Mouse (Mus musculus) limb, embryonic 14.5 days (tissue): ENCODE results near the gene Coro7. TPM values are rescaled to one million over a fixed set of nuclear protein-coding genes. Genes with fewer than 3 reads are reported as not detected.
"Not testable (repeated sequence)": the region's sequence is repeated elsewhere in the genome, so short reads cannot be mapped to it uniquely, and the experiment has no call there.

ENCODE experiments used
- ATAC-seq: fragments of 200-750 bp; cut with Nextera tagmentation; 2 replicates; pipeline ENCODE4 v1.8.0; 2017; ENCODE audit warnings: low read depth, moderate number of reproducible peaks, moderate TSS enrichment; ENCODE audit not compliant: low FRiP score
- DNase-seq: peaks from one replicate; pipeline ENCODE4 v3.0.0-alpha.2; 2015; ENCODE audit warnings: low spot score
- H3K27ac ChIP-seq: fragments of 300-500 bp; sonication (generic); replicated peaks from 2 replicates; pipeline ENCODE4 v1.5.1; 2014; ENCODE audit warnings: low read depth, mild to moderate bottlenecking, low read length, moderate library complexity, mixed read lengths
- H3K27me3 ChIP-seq: fragments of 300-500 bp; sonication (generic); 2 replicates; pipeline ENCODE4 v1.6.1; 2014; ENCODE audit warnings: low read length, mixed read lengths; ENCODE audit not compliant: control insufficient read depth, insufficient read depth
- H3K36me3 ChIP-seq: fragments of 300-500 bp; sonication (generic); 2 replicates; pipeline ENCODE4 v1.6.1; 2014; ENCODE audit warnings: mild to moderate bottlenecking, low read length, moderate library complexity, mixed read lengths; ENCODE audit not compliant: control insufficient read depth, insufficient read depth
- H3K4me1 ChIP-seq: fragments of 300-500 bp; sonication (generic); 2 replicates; pipeline ENCODE4 v1.6.1; 2014; ENCODE audit warnings: antibody characterized with exemption, low read length, mixed read lengths; ENCODE audit not compliant: control insufficient read depth, insufficient read depth
- H3K4me2 ChIP-seq: fragments of 300-500 bp; sonication (generic); replicated peaks from 2 replicates; pipeline ENCODE4 v1.6.1; 2014; ENCODE audit warnings: low read depth, mild to moderate bottlenecking, low read length, moderate library complexity; ENCODE audit not compliant: severe bottlenecking
- H3K4me3 ChIP-seq: fragments of 300-500 bp; sonication (generic); replicated peaks from 2 replicates; pipeline ENCODE4 v1.5.1; 2014; ENCODE audit warnings: low read length
- H3K9ac ChIP-seq: fragments of 300-500 bp; sonication (generic); 2 replicates; pipeline ENCODE4 v1.6.1; 2014; ENCODE audit warnings: mild to moderate bottlenecking, low read depth, low read length, moderate library complexity; ENCODE audit not compliant: severe bottlenecking
- H3K9me3 ChIP-seq: fragments of 300-500 bp; sonication (generic); 2 replicates; pipeline ENCODE4 v1.6.1; 2016; ENCODE audit warnings: low read length; ENCODE audit not compliant: control insufficient read depth
- POLR2A ChIP-seq: fragments of 200-500 bp; IDR thresholded peaks from 2 replicates; pipeline ENCODE4 v1.8.0; 2012; ENCODE audit warnings: inconsistent platforms, mild to moderate bottlenecking, moderate library complexity, borderline replicate concordance; ENCODE audit not compliant: insufficient read depth, insufficient read length; ENCODE audit errors: extremely low read depth
- WGBS: fragments of 180-500 bp; shearing (Covaris S2); extraction: QIAGEN DNeasy Blood & Tissue Kit; methylation state at CpG from one replicate; pipeline ENCODE4 v1.1.7; 2014; 5-methylcytosine and 5-hydroxymethylcytosine counted together
- polyA plus RNA-seq, 2 experiments: library from polyadenylated mRNA; depleted of rRNA in 1 of 2; stranded (reverse) in 1 of 2; unstranded in 1 of 2; fragments of >200 nt; fragmentation: Nextera tagmentation in 1 of 2; extraction: Ambion mirVana in 1 of 2; gene quantifications; 2 replicates each; pipeline versions ENCODE4 v1.2.1 to v1.2.3; 2012 to 2014

Coro7 gene
- polyA plus RNA-seq, 2 experiments, result 15.0 to 40.8 TPM

DNA sequence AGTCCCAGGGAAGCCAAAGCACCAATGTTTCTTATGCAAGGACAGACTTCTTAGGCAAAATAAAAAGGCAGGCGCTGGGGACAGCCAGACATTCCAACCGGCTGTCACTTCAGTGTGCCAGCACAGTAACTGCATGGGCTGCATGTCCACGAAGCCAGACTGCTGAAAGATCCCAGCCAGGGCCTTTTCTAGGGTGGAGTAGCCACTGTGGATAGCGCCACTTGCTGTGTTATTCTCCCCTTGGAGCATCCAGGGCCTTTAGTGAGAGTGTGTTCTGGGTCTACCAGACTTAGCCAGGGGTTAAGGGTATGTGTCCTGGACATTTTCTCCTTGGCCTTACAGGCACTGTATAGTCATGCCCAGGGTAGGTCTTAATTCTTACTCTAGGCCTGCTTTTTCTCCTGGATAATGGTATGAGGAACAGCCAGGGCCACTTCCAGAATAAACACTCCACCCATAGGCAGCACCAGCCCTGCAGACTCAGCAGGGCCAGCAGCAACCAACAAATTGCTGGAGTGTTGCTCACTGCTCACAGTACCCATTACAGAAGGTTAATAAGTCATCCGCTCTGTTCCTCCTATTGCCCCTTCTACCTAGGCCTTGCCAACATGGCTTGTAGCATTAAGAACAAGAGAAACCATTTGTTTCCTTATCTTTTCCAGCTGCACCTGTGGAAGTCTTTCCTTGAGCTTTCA is 91.9 kb downstream of the Coro7 start:
- Histone ChIP-seq H3K27me3 (no peaks in the 10 kb centered on the region), H3K9me3 (no peaks in the 10 kb centered on the region), H3K27ac (peak overlapping the region; percentile 90), H3K9ac (no peak overlapping the region; the same call in 1 of the 2 replicates), H3K4me2 (no peak overlapping the region), H3K36me3 (peaks cover 18% of the 10 kb centered on the region), H3K4me1 (peaks cover 23% of the 10 kb centered on the region), H3K4me3 (no peak overlapping the region)
- no peak for ATAC-seq
- TF ChIP-seq POLR2A, result no peak
- no peak for DNase-seq
- WGBS, result 59% methylated on average over 5 of the region's 5 CpGs

DNA sequence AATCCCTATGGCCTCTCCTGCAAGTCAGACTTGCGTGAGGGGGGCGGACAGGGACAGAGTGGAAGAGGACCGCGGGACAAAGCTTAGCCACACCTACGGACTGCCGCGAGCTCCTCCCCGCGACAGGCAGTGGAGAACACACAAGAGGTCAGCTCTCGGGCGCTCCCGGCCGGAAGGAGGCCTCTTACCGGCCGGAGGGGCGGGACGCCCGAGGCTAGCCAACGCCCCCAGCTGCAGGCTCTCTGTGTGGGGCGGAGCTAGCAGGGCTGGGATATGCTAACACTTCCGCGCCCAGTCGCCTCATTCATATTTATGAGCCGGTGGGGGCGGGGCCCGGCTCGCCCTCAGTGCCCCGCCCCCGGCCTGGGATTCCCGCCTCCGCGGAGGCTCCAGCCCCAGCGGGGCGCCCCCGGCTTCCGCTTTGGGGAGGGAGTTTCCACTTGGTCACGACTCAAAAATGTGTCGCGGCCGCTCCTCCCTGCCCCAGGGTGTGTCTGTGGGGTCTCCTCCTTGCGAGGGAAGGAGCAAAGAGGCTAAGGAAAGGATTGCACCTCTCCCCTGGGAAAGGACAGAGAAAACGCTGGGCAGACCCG is 93.0 kb downstream of the Coro7 start:
- H3K4me2 ChIP-seq, result peak overlapping the region; percentile 61
- 0% methylated on average over 33 of the region's 43 CpGs for WGBS

DNA sequence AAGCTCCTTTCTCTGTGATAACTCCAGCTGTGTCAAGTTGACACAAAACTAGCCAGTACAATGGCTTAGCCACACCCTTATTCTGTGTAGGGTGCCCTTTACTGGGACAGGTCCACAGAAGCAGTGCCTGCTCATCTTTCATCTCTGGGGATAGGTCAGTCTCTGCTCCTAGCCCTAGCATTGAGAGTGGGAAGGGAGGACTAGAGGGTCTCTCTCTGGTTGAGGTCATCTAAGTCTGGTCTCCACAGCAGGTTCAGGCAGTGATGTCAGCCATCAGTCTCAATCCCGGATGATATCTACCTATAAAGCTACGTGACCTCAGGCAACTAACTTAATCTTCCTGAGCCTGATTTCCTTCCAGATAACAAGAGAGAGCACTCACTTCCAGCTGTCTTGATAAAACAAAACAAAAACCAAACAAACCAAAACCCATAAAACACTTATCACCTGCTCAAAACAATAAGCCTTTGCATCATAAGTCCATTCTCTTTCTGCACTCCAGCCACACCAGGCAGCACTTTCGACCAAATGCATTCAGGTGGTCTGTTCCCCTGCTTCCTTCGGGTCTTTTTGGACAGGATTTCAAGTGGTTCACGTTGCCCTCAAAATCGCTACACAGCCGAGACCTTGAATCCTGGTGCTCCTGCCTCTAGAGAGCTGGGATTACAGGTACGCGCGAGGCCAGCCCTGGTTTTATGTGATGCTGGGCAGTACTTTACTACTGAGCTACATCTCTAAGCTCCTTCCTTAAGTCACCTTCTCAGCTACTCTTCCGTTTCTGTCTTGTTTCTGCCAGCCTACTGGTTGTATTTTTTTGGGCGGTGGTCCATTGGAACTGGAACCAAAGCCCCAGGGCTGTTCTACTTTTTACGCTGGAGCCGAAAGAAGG is 93.7 kb downstream of the Coro7 start:
- H3K9me3 ChIP-seq, result no peaks in the 10 kb centered on the region
- H3K27ac ChIP-seq, result peak overlapping the region; percentile 90
- peak overlapping the region; percentile 46 for H3K4me3 ChIP-seq
- 5% methylated on average over 14 of the region's 14 CpGs for WGBS
- H3K36me3 ChIP-seq, result peaks cover 15% of the 10 kb centered on the region
- H3K27me3 ChIP-seq, result no peaks in the 10 kb centered on the region
- DNase-seq (no peak), ATAC-seq (no peak; the same call in 1 of the 2 replicates)
- peaks cover 16% of the 10 kb centered on the region for H3K4me1 ChIP-seq
- peak overlapping the region; percentile 61 for H3K4me2 ChIP-seq
- no peak for TF ChIP-seq POLR2A
- H3K9ac ChIP-seq, result peak overlapping the region; percentile 51

More for the DNA sequence above, 93.0 kb downstream of the Coro7 start:
- DNase-seq (peak; percentile 97), ATAC-seq (peak; percentile 98)
- Histone ChIP-seq H3K9me3 (no peaks in the 10 kb centered on the region), H3K4me3 (peak overlapping the region; percentile 46), H3K4me1 (peaks cover 16% of the 10 kb centered on the region), H3K27me3 (no peaks in the 10 kb centered on the region), H3K9ac (peak overlapping the region; percentile 51), H3K36me3 (peaks cover 15% of the 10 kb centered on the region), H3K27ac (peak overlapping the region; percentile 90)
- TF ChIP-seq POLR2A, result no peak

DNA sequence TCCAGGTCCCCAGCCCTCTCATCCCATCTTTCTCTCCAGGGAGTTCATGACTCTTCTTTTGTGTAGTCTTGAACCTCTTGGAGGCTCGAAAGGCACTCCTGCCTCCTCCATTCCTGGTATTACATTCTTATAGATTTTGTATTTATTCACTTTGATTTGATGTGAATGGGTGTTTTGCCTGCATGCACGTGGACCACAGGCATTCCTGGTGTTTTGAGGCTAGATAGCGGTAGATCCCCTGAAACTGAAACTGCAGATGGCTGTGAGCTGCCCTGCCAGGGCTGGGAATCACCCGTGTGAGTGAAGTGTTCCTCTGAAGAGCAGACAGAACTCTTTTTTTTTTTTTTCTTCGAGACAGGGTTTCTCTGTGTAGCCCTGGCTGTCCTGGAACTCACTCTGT is 95.1 kb downstream of the Coro7 start:
- Histone ChIP-seq H3K27ac (no peak overlapping the region), H3K4me2 (no peak overlapping the region), H3K9me3 (no peaks in the 10 kb centered on the region), H3K4me1 (peaks cover 16% of the 10 kb centered on the region), H3K4me3 (no peak overlapping the region), H3K27me3 (no peaks in the 10 kb centered on the region), H3K9ac (no peak overlapping the region), H3K36me3 (0 out of 2 replicates have a peak, but pooled peaks cover 1% of the 10 kb centered on the region)
- DNase-seq (no peak), ATAC-seq (no peak)
- no peak for TF ChIP-seq POLR2A
- WGBS, result 68% methylated on average over 5 of the region's 5 CpGs

DNA sequence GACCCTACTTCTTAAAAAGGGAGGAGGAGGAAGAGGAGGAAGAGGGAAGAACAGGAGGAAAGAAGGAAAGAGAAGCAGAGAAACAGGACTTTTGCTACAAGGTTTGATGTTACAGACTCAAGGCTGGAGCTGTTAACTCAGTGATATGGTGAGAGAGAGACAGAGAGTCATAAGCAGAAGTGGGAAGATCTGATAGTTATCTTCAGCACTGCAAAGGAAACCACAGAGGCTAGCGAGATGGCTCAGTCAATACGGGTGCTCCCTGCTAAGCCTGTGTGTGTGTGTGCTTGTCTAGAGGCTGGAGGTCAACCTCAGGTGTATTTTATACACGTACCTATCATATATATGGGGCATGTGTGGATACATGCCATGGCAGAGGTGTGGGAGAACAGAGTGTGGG is 95.8 kb downstream of the Coro7 start:
- 85% methylated on average over 3 of the region's 3 CpGs for WGBS

DNA sequence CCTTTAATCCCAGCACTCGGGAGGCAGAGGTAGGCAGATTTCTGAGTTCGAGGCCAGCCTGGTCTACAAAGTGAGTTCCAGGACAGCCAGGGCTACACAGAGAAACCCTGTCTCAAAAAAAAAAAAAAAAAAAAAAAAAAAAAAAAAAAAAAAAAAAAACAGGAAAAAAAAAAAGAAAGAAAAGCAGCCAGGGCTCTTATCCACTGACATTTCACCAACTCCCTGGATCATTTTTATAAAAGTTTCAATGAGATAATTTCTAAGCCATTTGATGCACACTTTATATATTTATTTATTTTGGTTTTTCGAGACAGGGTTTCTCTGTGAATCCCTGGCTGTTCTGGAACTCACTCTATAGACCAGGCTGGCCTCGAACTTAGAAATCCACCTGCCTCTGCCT is 98.4 kb downstream of the Coro7 start:
- H3K4me2 ChIP-seq, H3K9ac ChIP-seq, H3K36me3 ChIP-seq, H3K27ac ChIP-seq, H3K4me3 ChIP-seq, H3K4me1 ChIP-seq, H3K27me3 ChIP-seq, H3K9me3 ChIP-seq, DNase-seq, ATAC-seq: not testable (repeated sequence)
- 87% methylated on average over 4 of the region's 4 CpGs for WGBS

More for the DNA sequence above, 95.8 kb downstream of the Coro7 start:
- Histone ChIP-seq H3K27ac (no peak overlapping the region), H3K4me3 (no peak overlapping the region), H3K27me3 (no peaks in the 10 kb centered on the region), H3K4me1 (peaks cover 16% of the 10 kb centered on the region), H3K9me3 (no peaks in the 10 kb centered on the region), H3K4me2 (no peak overlapping the region), H3K9ac (no peak overlapping the region), H3K36me3 (no peaks in the 10 kb centered on the region)
- ATAC-seq, result no peak
- no peak for TF ChIP-seq POLR2A
- DNase-seq, result no peak
